Mouse (Mus musculus): ENCODE measurements around the gene Ccdc162. TPM values are rescaled to one million over a fixed set of nuclear protein-coding genes. Genes with fewer than 3 reads are reported as not detected.
A peak's percentile ranks its signal among the peaks of the same experiment; 100 is the strongest.

Gene Ccdc162
- total RNA-seq, 1 experiment from 2014 or later, result not detected

DNA sequence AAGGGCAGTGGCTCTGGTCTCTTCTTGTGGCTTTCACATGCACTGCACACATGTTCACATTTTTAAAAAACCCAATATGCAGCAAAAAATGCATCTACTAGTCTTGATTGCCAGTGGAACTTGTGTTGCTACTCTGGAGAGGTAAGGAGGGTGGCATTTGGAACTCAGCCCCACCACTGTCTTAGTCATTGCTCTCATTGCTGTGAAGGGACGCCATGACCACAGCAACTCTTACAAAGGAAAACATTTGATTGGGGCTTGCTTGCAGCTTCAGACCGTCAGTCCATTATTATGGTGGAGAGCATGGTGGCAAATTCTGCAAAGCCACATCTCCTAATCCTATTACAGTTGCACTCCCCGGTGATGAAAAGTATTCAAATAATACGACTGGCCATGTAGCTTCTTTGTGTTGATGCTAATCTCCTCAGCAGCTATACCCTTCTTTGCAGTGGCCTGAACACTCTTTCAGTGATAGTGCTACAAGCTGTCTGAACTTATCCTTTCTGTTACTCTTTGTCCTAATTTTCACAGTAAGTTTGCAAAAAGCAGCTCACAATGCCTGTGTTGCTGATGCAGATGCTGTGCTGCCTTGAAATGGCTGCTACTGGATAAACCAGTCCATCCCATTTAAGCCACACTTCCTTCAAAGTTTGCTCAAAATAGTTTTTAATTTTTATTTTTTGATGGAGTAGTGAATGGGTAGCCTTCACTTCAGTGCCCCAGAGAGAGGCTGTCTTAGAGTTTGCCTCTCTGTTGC lies 179.0 kb downstream of the Ccdc162 start:
- no peak for ATAC-seq (replicated peaks in 1 of 2; ENCODE audit: insufficient read depth in 1 of 2, low FRiP score in 2 of 2, low TSS enrichment in 1 of 2, low read depth in 1 of 2, poor library complexity in 2 of 2, severe bottlenecking in 2 of 2)

DNA sequence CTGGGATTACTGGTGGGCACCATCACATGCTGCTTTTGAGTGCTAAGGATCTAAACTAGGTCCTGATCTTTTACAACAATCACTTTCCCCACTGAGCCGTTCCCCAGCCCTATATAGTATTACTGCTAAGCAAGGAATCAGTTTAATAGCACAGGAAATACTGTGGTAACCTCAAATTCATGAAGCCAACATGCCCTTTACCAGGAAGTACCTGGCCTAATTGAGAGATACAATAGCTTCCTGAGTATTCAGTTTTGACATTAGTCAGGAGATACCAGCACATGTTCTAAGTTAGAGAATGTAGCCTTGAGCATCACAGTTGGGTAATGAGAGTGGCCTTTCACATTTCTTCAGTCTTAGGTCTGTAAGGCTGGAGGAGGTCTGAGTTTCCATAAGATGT lies 179.7 kb downstream of the Ccdc162 start:
- no peak for ATAC-seq (replicated peaks in 1 of 2; ENCODE audit: insufficient read depth in 1 of 2, low FRiP score in 2 of 2, low TSS enrichment in 1 of 2, low read depth in 1 of 2, poor library complexity in 2 of 2, severe bottlenecking in 2 of 2)

DNA sequence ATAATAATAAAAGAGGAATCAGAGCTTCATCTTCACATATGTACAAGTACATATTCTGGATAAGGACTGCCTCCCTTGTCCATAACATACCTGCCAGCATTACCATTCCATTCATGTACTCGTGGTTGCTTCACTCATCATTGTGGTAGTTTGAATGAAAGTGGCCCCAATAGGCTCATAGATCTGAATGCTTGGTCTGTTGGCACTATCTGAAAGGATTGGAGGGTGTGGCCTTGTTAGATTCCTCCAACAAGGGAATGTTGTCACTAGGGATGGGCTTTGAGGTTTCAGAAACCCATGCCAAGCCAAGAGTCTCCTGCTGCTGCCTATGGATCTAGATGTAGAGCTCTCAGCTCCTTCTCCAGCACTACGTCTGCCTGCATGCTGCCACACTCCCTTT lies 180.4 kb downstream of the Ccdc162 start:
- ATAC-seq (replicated peaks in 1 of 2; ENCODE audit: insufficient read depth in 1 of 2, low FRiP score in 2 of 2, low TSS enrichment in 1 of 2, low read depth in 1 of 2, poor library complexity in 2 of 2, severe bottlenecking in 2 of 2), result no peak

DNA sequence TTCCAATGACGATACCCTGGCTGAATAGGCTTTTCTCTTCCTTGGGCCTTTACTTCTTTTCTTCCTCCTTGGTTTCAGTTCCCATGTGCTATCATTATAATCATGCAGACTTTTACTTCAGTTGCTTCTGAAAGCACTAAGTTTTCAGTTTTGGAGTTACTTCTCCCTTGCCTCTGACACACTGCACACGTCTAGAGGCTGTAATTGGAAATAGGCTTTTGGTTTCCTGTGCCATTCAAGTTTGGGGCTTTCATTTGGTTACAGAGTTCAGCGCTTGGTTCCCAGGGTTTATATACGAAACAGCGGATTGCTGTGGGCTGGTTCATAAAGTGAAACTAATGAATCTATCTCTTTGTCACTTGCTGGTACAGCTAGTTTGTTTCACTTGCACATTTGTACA lies 186.5 kb downstream of the Ccdc162 start:
- ATAC-seq (replicated peaks in 1 of 2; ENCODE audit: insufficient read depth in 1 of 2, low FRiP score in 2 of 2, low TSS enrichment in 1 of 2, low read depth in 1 of 2, poor library complexity in 2 of 2, severe bottlenecking in 2 of 2), result peak; percentile 53 to 69; a peak in 3 of 4 replicates

DNA sequence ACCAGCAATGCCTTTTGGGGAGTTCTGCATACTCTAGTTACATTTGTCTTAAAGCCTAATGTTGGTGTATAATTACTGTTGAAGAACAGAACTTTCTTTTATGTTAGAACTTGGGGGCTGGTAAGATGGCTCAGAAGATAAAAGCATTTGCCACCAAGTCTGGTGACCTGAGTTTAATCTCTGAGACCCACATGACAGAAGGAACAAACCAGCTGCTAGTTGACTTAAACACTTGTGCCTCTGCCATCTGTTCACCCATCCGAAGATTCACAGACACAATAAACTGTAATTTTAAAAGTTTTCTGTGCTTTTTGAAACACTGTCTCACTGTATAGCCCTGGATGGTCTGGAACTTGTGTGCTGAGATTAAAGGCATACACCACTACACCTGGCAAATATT lies 190.7 kb downstream of the Ccdc162 start:
- ATAC-seq (replicated peaks in 1 of 2; ENCODE audit: insufficient read depth in 1 of 2, low FRiP score in 2 of 2, low TSS enrichment in 1 of 2, low read depth in 1 of 2, poor library complexity in 2 of 2, severe bottlenecking in 2 of 2), result no peak

DNA sequence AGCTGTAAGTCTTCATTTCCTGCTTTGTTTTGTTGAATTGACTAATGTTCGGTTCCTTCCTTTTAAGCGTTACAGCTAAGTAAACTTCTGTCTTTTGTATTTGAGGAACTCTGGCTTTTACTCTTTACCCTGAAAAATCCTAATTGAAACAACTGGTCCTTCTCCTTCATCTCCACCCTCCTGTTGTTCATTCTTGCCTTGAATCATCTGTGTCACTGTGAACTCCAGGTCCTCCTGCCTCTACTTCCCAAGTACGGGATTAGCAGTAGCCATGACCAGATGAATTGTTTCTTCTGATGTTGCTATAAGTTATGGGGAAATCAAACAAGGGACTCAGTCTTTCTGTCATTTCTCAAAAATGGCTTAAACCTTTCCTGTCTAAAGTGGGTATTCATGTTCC lies 193.0 kb downstream of the Ccdc162 start:
- no peak for ATAC-seq (replicated peaks in 1 of 2; ENCODE audit: insufficient read depth in 1 of 2, low FRiP score in 2 of 2, low TSS enrichment in 1 of 2, low read depth in 1 of 2, poor library complexity in 2 of 2, severe bottlenecking in 2 of 2)

DNA sequence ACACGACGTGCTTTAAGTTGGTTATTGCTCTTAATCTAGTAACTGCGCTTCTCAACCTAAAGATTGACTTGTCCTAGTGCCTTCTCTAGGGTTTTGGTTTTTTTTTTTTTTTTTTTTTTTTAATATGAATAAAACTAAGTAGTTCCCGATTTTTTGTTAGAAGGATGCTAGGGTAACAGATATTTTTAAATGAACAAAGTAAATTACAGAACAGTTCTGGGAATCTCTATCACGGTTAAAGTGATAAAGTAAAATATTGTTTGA lies 196.1 kb downstream of the Ccdc162 start:
- ATAC-seq (replicated peaks in 1 of 2; ENCODE audit: insufficient read depth in 1 of 2, low FRiP score in 2 of 2, low TSS enrichment in 1 of 2, low read depth in 1 of 2, poor library complexity in 2 of 2, severe bottlenecking in 2 of 2), result no peak

DNA sequence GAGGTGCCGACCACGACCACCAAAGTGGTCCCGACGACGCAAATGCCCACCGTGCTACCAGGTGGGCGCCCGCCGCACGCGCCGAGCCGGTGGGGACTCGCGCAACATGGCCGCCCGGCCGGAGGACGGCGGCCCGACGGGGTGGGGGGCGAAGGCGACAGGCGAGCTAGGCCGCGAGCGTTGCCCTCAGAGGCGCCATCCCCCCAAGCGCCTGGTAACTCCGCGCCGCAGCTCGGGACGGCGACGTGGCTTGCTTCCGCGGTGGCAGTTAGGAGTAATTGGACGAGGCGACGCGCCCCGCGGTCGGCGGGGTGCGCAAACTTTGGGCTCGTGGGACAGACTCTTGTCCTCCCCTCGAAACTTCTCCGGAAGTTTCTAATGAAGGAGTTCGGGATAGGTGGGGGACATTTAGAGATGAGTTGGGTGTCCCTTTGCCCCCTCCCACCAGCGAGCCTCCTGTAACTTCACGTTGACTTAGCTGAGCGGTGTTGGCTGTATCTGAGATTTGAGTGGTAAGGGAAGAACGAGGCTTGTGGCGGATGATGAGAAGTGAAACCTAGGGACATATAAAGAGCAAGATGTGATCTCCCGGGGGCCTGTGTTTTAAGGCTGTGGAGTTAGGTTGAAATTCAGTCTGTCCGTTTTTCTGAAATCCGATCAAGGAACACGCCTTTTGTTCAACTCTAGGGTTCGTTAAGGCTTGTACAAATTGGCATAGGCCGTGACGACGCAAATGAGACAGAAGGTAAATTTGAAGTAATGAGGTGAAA lies 196.6 kb downstream of the Ccdc162 start:
- ATAC-seq (replicated peaks in 1 of 2; ENCODE audit: insufficient read depth in 1 of 2, low FRiP score in 2 of 2, low TSS enrichment in 1 of 2, low read depth in 1 of 2, poor library complexity in 2 of 2, severe bottlenecking in 2 of 2), result peak in 1 of 2 experiments; percentile 14; a peak in 2 of 4 replicates

DNA sequence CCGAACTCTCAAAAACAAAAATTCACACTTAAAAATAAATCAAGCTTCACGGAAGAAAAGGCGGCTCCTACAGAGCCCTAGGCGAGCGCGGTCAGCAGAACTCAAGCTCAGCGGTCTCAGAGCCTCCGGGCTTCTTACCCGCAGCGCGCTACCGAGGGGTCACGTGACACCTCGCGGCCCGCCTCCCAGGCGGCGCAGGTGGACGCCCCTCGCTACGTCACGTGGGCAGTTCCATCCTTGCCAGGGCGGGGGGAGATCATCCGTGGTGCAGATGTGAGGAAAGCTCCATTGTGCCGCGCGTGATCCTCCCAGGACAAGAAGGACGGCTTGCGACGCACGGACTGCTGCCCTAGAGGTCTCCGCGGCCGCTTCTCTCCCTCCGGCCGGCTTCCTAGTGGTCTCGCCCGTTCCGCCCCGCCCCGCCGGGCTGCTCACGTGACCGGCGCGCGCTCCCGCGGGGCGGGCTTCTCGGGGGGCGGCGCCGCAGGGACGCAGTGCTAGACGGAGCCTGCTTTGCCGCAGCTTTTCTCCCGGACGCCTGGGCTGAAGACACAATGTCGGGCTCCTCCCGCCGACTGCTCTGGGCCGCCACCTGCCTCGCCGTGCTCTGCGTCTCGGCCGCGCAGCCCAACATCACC lies 197.3 kb downstream of the Ccdc162 start, which contains the start of gene Cd164:
TSS of gene Cd164 (plus strand) at position 434 of the 638 bp plus-strand sequence.
- ATAC-seq (replicated peaks in 1 of 2; ENCODE audit: insufficient read depth in 1 of 2, low FRiP score in 2 of 2, low TSS enrichment in 1 of 2, low read depth in 1 of 2, poor library complexity in 2 of 2, severe bottlenecking in 2 of 2), result peak; percentile 68 to 70

DNA sequence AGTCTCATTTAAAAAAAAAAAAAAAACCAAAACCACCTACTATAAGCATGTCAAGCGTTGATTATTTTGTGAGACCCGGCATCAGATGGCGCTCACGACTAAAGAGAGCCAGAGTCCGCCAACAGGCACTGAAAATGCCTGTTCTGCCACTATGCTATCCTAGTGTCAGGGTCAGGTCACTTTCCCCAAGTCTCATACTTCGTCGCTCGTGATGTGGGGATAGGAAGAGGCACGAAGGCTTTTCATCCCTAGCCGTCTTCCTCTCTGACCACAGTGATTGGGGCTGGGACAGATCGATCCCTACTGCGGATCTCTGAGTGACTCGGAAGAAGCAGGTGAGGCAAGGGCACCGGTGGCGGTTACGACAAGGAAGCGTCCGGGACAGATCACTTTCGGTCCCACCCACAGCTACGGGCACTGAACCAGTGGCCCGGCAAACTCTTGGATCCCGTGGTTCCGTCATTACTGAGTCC lies 197.9 kb downstream of the Ccdc162 start:
- peak; percentile 68 to 79 for ATAC-seq (replicated peaks in 1 of 2; ENCODE audit: insufficient read depth in 1 of 2, low FRiP score in 2 of 2, low TSS enrichment in 1 of 2, low read depth in 1 of 2, poor library complexity in 2 of 2, severe bottlenecking in 2 of 2)

DNA sequence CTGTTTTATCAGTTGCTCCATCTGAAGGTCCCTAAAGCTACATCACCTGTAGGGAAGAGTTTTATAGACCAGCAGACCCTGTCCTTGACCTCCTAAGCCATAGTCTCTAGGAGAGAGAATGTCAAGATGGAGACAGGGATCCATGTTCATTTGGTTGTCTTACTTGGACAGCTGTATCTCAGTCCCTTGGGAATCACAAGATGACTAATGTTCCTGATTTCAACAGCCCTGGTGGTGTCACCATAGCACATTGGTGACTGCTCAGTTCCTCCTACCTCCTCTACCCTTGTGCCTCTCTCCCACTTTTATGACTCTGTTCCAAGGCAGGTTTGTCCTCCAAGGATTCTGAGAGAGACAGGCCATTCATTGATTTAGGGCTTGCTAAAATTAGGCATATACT lies 201.5 kb downstream of the Ccdc162 start:
- no peak for ATAC-seq (replicated peaks in 1 of 2; ENCODE audit: insufficient read depth in 1 of 2, low FRiP score in 2 of 2, low TSS enrichment in 1 of 2, low read depth in 1 of 2, poor library complexity in 2 of 2, severe bottlenecking in 2 of 2)

DNA sequence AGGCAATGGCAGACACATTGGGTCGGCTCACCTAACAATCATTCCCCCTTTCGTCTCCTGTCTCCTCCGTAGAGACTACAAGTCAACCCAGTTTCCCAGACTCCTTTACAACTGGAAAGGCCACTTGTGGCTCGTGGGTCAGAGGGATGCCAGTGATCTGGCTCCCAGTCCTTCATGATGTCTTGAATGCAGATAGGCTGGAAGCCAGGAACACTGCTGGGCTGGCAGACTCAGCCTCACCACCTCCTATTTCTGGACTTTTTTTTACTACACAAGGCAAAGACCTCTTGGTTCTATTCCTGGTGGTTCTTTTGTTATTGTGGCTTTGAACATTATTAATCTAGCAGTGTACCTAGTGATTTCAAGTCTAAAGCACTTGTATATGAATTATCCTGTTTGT lies 202.1 kb downstream of the Ccdc162 start:
- ATAC-seq (replicated peaks in 1 of 2; ENCODE audit: insufficient read depth in 1 of 2, low FRiP score in 2 of 2, low TSS enrichment in 1 of 2, low read depth in 1 of 2, poor library complexity in 2 of 2, severe bottlenecking in 2 of 2), result no peak

DNA sequence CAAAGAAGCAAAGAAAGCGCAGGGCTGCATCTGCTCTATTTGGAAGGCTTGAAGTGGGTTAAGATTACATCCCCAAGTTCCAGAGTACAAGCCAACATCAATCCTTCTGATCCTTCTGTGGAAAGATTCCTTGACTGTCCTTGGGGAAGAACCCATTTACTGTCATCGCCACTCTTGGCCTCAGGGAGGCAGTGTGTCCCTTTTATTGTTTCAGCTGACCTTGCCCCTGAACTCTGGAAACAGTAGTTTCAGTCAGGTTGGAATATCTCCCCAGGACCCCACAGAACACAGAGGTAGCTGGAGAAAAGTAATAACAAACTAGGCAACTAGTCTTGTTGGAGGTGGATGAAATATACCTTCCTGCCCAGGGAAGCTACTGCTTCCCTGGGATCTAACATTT lies 207.3 kb downstream of the Ccdc162 start:
- ATAC-seq (replicated peaks in 1 of 2; ENCODE audit: insufficient read depth in 1 of 2, low FRiP score in 2 of 2, low TSS enrichment in 1 of 2, low read depth in 1 of 2, poor library complexity in 2 of 2, severe bottlenecking in 2 of 2), result peak; percentile 37 to 53; a peak in 1 of 4 replicates

DNA sequence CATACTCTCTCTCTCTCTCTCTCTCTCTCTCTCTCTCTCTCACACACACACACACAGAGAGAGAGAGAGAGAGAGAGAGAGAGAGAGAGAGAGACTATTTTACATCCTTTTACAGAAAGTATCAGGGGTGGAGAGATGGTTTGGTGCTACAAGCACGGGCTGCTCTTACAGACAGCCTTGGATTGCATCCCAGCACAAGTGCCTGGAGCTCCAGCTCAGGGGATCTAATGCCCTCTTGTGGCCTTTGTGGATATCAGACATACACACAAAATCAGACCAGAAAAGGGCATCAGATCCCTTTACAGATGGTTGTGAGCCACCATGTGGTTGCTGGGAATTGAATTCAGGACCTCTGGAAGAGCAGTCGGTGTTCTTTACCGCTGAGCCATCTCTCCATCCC lies 211.0 kb downstream of the Ccdc162 start:
- ATAC-seq (replicated peaks in 1 of 2; ENCODE audit: insufficient read depth in 1 of 2, low FRiP score in 2 of 2, low TSS enrichment in 1 of 2, low read depth in 1 of 2, poor library complexity in 2 of 2, severe bottlenecking in 2 of 2), result peak; percentile 77 to 86

DNA sequence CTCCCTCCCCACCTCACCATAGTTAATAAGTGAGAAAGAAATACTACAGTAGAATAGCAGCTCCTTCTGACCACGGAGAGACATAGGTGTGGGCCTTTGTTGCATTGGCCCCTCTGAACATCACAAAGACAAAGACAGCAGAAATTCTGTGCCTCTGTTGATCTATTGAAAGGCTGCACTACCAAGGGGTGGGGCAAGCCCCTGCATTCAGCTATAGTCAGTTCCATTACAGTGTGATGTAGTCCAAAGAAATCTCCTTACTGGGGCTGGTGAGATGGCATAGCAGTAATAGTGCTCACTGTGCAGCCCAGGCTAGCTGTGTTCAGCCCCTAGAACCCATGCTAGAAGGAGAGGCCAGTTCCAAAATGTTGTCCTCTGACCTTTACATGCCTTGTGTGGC lies 211.4 kb downstream of the Ccdc162 start:
- no peak for ATAC-seq (replicated peaks in 1 of 2; ENCODE audit: insufficient read depth in 1 of 2, low FRiP score in 2 of 2, low TSS enrichment in 1 of 2, low read depth in 1 of 2, poor library complexity in 2 of 2, severe bottlenecking in 2 of 2)

DNA sequence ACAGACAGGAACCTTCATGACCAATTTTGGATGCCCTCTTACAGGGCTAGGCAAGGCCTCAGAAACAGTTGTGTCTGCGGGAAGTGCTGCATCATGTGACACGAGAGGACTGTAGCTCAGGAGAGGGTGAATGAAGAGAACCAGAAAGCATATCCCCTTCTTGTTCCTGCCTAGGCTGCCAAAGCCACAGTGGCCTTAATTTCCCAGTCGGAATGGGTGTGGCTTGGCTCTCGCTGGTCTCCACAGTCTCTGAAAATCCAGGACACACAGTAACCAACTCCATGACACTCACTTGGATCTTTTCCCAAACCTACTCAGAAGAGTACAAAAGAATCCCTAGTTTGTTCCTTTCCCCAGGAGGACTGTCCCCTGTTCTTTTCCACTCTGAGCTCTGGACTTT lies 215.5 kb downstream of the Ccdc162 start:
- ATAC-seq (replicated peaks in 1 of 2; ENCODE audit: insufficient read depth in 1 of 2, low FRiP score in 2 of 2, low TSS enrichment in 1 of 2, low read depth in 1 of 2, poor library complexity in 2 of 2, severe bottlenecking in 2 of 2), result no peak

DNA sequence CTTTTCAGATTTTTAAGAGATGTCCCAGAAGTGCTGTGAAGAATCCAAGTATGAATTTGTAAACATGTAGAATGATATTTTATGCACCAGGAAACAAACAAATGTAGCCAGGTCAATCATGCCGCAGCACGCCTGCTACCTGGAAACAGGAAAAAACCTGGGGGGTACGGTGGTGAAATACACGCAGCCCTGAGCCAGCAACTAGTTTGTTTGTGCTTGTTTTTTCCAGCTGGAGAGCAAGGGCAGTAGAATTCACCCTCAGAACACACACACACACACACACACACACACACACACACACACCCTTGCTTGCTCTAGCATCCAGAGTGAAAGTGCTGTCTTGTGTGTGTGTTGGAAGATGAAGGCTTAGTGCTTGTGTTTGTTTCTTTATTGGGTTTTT lies 225.3 kb downstream of the Ccdc162 start:
- no peak for ATAC-seq (replicated peaks in 1 of 2; ENCODE audit: insufficient read depth in 1 of 2, low FRiP score in 2 of 2, low TSS enrichment in 1 of 2, low read depth in 1 of 2, poor library complexity in 2 of 2, severe bottlenecking in 2 of 2)

DNA sequence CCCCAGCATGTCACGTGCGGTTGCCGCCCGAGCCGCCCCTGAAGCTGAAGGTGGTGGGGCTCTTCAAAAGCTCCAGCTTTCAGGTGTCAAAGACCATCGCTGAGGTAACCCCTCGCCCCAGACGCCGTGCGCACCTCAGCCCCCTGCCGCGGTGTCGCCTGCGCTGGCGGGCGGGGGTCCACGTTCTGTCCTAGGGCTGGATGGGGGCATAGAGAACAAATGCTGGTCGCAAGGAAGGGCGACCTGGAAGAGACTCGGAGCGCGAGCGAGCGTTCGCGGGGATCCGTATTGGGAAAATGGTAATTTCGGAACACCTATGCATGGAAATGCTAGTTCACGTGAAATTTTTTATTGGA lies 225.9 kb downstream of the Ccdc162 start:
- no peak for ATAC-seq (replicated peaks in 1 of 2; ENCODE audit: insufficient read depth in 1 of 2, low FRiP score in 2 of 2, low TSS enrichment in 1 of 2, low read depth in 1 of 2, poor library complexity in 2 of 2, severe bottlenecking in 2 of 2)
